Mouse (Mus musculus) liver, embryonic 13.5 days (tissue): ENCODE measurements around the gene Tcta. TPM values are rescaled to one million over a fixed set of nuclear protein-coding genes. Genes with fewer than 3 reads are reported as not detected.
A peak's percentile ranks its signal among the peaks of the same experiment; 100 is the strongest.
"Not testable (repeated sequence)": the region's sequence is repeated elsewhere in the genome, so short reads cannot be mapped to it uniquely, and the experiment has no call there.

Source experiments
- ATAC-seq: fragments of 200-750 bp; cut with Nextera tagmentation; 2 replicates; pipeline ENCODE4 v1.8.0; 2017; ENCODE audit warnings: low read depth, mild to moderate bottlenecking, moderate number of reproducible peaks, moderate library complexity
- DNase-seq: peaks from one replicate; pipeline ENCODE4 v3.0.0; 2022
- H3K27ac ChIP-seq: fragments of 300-500 bp; sonication (generic); 2 replicates; pipeline ENCODE4 v1.5.1; 2015; ENCODE audit warnings: moderate library complexity, mild to moderate bottlenecking, inconsistent platforms
- H3K27me3 ChIP-seq: fragments of 300-500 bp; sonication (generic); 2 replicates; pipeline ENCODE4 v1.6.1; 2015; ENCODE audit warnings: mild to moderate bottlenecking, inconsistent platforms
- H3K36me3 ChIP-seq: fragments of 300-500 bp; sonication (generic); 2 replicates; pipeline ENCODE4 v1.6.1; 2015; ENCODE audit warnings: mild to moderate bottlenecking, inconsistent platforms
- H3K4me1 ChIP-seq: fragments of 300-500 bp; sonication (generic); replicated peaks from 2 replicates; pipeline ENCODE4 v1.6.1; 2015; ENCODE audit warnings: inconsistent platforms
- H3K4me2 ChIP-seq: fragments of 300-500 bp; sonication (generic); 2 replicates; pipeline ENCODE4 v1.6.1; 2015; ENCODE audit warnings: inconsistent platforms, mild to moderate bottlenecking, moderate library complexity
- H3K4me3 ChIP-seq: fragments of 300-500 bp; sonication (generic); replicated peaks from 2 replicates; pipeline ENCODE4 v1.5.1; 2015; ENCODE audit warnings: mild to moderate bottlenecking, inconsistent platforms
- H3K9ac ChIP-seq: fragments of 300-500 bp; sonication (generic); 2 replicates; pipeline ENCODE4 v1.6.1; 2015; ENCODE audit warnings: mild to moderate bottlenecking, inconsistent platforms
- H3K9me3 ChIP-seq: fragments of 300-500 bp; sonication (generic); replicated peaks from 2 replicates; pipeline ENCODE4 v1.6.1; 2016; ENCODE audit warnings: inconsistent platforms
- WGBS: fragments of 180-500 bp; shearing (Covaris S2); methylation state at CpG from one replicate; pipeline ENCODE4 v1.1.7; 2015; ENCODE audit not compliant: insufficient replicate concordance; 5-methylcytosine and 5-hydroxymethylcytosine counted together
- polyA plus RNA-seq: library from polyadenylated mRNA; unstranded; fragments of >200 nt; fragmentation: Nextera tagmentation; extraction: Ambion mirVana; gene quantifications from 2 replicates; pipeline ENCODE4 v1.2.1, GENCODE M21; 2015

Gene Tcta
- polyA plus RNA-seq, 1 experiment from 2014 or later = 12.7 TPM

DNA sequence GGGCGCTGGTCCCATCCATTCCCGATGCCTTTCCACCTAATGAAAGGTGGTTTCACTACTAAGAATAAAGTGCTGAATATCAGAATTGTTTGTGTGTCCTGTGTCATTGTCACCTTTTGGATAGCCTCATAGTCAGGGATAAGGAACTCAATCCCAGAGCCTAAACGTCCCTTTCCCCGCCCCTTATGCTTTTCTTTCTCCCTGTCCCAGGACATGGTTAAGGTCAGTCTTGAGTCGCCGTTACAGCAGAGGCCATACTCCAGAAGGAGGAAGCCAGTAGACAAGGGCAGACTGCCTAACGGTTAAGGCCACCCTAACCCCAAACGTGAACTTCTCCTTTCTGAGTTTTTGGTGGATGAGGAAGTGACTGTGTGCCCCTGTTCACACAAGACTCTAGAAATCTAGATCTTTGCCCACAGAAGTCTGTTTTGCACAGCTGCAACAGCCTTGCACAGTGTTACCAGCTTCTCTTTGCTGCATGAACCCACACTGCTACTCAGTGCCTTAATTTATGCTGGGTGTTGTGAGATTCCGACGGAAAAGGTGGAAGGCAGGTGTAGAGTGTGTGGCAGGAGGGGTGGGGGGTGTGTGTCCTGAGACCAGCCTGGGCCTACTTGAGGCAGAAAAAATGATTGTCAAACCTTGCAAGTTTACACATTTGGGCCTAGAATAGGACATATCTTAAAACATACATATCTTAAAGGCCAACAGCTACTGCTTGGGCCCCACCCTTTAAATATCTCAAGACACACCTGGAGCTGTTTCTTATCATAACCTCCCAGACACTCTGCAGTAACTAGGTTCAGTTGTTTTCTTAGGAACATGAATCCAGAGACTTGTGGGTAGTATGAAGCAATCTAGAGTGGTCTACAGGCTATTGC is 34.5 kb upstream of the Tcta start:
- Histone ChIP-seq H3K4me2 (peak overlapping the region; percentile 76), H3K27ac (peak overlapping the region; percentile 100), H3K4me3 (peak overlapping the region; percentile 92), H3K4me1 (peaks cover 69% of the 10 kb centered on the region), H3K36me3 (peaks cover 43% of the 10 kb centered on the region), H3K9ac (peak overlapping the region; percentile 99), H3K27me3 (no peaks in the 10 kb centered on the region), H3K9me3 (no peaks in the 10 kb centered on the region)
- DNase-seq (peak; percentile 81), ATAC-seq (peak; percentile 66)
- 7% methylated on average over 10 of the region's 10 CpGs for WGBS

DNA sequence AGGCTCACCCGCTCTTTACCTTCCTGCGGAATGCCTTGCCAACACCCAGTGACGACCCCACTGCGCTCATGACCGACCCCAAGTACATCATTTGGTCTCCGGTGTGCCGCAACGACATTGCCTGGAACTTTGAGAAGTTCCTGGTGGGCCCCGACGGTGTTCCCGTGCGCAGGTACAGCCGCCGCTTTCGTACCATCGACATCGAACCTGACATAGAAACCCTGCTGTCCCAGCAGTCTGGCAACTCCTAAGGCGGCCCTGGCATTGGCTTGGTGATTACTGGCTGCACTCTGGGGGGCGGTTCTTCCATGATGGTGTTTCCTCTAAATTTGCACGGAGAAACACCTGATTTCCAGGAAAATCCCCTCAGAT is 33.9 kb upstream of the Tcta start:
- no peaks in the 10 kb centered on the region for H3K9me3 ChIP-seq
- peak overlapping the region; percentile 99 for H3K9ac ChIP-seq
- no peak for ATAC-seq
- 1% methylated on average over 20 of the region's 20 CpGs for whole genome bisulfite sequencing
- peak overlapping the region; percentile 76 for H3K4me2 ChIP-seq
- DNase-seq = peak; percentile 44
- no peaks in the 10 kb centered on the region for H3K27me3 ChIP-seq
- H3K4me3 ChIP-seq = peak overlapping the region; percentile 92
- peaks cover 63% of the 10 kb centered on the region for H3K4me1 ChIP-seq
- H3K36me3 ChIP-seq = peaks cover 49% of the 10 kb centered on the region
- peak overlapping the region; percentile 100 for H3K27ac ChIP-seq

DNA sequence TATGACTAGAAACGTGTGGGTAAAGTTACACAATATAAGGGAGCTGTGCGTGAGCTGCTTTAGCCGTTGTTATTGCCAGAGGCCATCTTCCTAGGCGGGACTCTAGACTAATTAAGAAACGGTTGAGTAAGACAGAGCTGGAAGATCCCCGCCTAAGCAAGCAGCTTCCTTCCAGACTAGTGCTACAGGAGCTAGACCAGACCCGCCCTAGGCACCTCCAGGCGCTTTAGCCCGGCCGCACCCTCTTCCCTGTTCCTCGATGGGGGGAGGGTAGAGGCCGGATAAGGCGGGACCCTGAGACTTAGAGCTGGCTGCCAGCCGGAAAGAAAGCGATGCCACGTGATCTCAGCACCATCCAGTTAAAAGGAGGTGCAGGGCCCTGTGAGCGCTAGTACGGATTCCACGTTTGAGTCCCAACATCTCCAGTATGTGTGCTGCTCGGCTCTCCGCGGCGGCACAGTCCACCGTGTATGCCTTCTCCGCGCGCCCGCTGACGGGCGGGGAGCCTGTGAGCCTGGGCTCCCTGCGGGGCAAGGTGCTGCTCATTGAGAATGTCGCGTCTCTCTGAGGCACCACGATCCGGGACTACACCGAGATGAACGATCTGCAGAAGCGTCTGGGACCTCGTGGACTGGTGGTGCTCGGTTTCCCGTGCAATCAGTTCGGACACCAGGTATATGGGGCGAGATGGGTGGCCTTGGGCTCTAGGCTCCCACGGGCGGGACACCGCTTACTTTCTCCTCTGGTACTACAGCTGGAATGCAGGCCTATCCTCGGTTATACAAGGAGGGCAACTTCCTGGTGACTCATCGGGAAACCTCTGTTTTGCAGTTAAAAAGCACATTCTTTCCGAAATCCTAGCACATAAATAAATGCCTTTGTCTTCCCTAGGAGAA is 33.2 kb upstream of the Tcta start, which contains the start of gene Gpx1:
Gene Gpx1, plus strand, starts transcription at position 18 of the 896 bp plus-strand sequence.
- Histone ChIP-seq H3K36me3 (peaks cover 56% of the 10 kb centered on the region), H3K27ac (peak within 1 kb of the TSS; percentile 100), H3K4me2 (peak within 1 kb of the TSS; percentile 76), H3K9me3 (no peaks in the 10 kb centered on the region), H3K4me1 (peaks cover 56% of the 10 kb centered on the region), H3K9ac (peak within 1 kb of the TSS; percentile 99), H3K4me3 (peak within 1 kb of the TSS; percentile 92), H3K27me3 (no peaks in the 10 kb centered on the region)
- ATAC-seq (peak; percentile 92), DNase-seq (peak; percentile 97)
- under 1% methylated on average over 49 of the region's 49 CpGs for WGBS

DNA sequence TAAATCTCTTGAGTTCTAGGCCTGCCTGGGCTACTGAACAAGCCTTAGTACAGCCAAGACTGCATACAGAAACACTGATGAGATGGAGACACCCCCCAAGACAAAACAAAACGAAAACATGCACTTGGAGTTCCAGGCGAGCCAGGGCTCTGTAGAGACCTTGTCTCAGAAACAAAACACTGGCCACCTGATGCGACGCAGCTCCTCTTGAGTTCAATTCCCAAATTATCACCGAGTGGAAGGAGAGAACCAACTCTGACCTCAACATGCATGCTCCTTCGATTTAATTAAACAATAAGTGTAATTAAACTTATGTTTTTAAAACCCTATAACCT is 32.6 kb upstream of the Tcta start:
- Histone ChIP-seq H3K4me1 (peaks cover 50% of the 10 kb centered on the region), H3K36me3 (peaks cover 63% of the 10 kb centered on the region)

DNA sequence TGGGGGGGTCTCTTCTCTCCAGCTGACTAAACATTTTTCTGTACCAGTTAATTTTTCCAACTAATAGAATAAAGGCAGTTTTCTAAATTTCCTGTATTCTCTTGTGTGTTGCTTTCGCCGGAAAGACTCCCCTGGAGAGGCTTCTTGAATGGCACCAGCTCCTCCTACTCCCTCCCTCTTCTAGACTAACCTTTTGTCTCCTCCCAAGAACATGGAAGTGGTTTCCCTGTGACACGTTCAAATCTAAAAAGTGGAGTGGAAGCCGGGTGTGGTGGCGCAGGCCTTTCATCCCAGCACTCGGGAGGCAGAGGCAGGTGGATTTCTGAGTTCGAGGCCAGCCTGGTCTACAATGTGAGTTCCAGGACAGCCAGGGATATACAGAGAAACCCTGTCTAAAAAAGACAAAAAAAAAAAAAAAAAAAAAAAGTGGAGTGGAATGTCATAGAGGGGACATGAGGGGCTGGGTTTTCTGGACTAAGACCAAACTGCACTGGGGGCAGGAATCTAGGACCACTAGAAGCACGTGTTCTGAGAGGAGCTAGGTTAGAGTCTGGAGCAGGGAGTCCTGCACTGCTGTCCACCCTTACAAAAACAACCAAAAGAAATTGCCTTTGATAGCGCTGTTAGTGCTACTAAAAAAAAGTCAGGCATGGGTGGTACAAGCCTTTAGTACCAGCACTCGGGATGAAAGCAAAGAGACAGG is 32.0 kb upstream of the Tcta start:
- H3K36me3 ChIP-seq = peaks cover 68% of the 10 kb centered on the region
- H3K4me3 ChIP-seq = peak overlapping the region; percentile 92
- peaks cover 44% of the 10 kb centered on the region for H3K4me1 ChIP-seq
- peak overlapping the region; percentile 76 for H3K4me2 ChIP-seq
- H3K9me3 ChIP-seq = no peaks in the 10 kb centered on the region
- no peaks in the 10 kb centered on the region for H3K27me3 ChIP-seq
- no peak for DNase-seq
- peak overlapping the region; percentile 100 for H3K27ac ChIP-seq
- H3K9ac ChIP-seq = peak overlapping the region; percentile 80
- WGBS = 46% methylated on average over 10 of the region's 10 CpGs
- no peak for ATAC-seq

More for the DNA sequence above, 32.6 kb upstream of the Tcta start:
- H3K9ac ChIP-seq = peak overlapping the region; percentile 80
- peak overlapping the region; percentile 76 for H3K4me2 ChIP-seq
- no peaks in the 10 kb centered on the region for H3K9me3 ChIP-seq
- H3K4me3 ChIP-seq = peak overlapping the region; percentile 92
- ATAC-seq = no peak
- H3K27ac ChIP-seq = peak overlapping the region; percentile 100
- DNase-seq = no peak
- no peaks in the 10 kb centered on the region for H3K27me3 ChIP-seq
- 19% methylated on average over 6 of the region's 6 CpGs for whole genome bisulfite sequencing

DNA sequence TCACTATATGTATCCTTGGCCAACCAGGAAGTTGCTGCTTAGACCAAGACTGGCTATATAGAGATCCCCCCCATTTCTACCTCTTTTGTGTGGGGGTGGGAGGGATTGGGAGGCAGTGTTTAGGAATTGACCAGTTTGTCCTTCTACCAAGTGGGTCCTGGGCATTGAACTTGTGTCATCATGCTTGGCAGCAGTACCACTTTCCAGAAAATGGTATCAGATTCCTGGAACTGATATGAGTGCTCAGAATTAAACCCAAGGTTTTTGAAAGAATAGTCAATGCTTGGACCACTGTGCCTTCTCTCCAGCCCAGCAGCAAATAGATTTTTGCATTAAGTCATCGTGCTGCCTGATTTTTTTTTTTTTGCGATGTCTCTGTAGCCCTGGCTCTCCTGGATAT is 19.9 kb upstream of the Tcta start:
- no peak overlapping the region for H3K4me3 ChIP-seq
- H3K36me3 ChIP-seq = peaks cover 79% of the 10 kb centered on the region
- H3K27me3 ChIP-seq = no peaks in the 10 kb centered on the region
- no peak for ATAC-seq
- peaks cover 34% of the 10 kb centered on the region for H3K4me1 ChIP-seq
- H3K4me2 ChIP-seq = no peak overlapping the region
- no peak for DNase-seq
- H3K9me3 ChIP-seq = no peaks in the 10 kb centered on the region
- H3K9ac ChIP-seq = no peak overlapping the region
- H3K27ac ChIP-seq = no peak overlapping the region
- 91% methylated on average over 2 of the region's 2 CpGs for WGBS

DNA sequence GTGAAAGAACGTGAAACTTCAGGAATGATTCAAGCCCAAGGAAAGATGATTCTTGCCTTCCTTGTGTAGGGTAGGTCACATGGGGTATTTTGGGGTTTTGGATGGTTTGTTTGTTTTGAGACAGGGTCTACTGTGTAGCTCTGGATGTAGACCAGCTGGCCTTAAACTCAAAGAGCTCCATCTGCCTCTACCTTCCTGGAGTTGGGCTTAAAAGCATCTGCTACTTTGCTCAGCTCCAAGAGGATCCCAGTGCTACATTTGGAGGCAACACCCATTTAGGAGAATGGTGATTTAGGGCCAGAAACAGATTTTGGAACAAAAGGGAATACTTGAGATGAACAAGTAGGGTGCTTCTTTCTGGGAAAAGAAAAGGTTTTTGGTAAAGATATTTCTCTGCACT is 18.8 kb upstream of the Tcta start:
- Histone ChIP-seq H3K36me3 (peaks cover 79% of the 10 kb centered on the region), H3K4me3 (no peak overlapping the region), H3K4me2 (no peak overlapping the region), H3K27ac (peak overlapping the region; percentile 25; the same call in 1 of the 2 replicates), H3K9ac (peak overlapping the region; percentile 3; the same call in 1 of the 2 replicates), H3K4me1 (peaks cover 34% of the 10 kb centered on the region), H3K27me3 (no peaks in the 10 kb centered on the region), H3K9me3 (no peaks in the 10 kb centered on the region)
- no peak for DNase-seq
- ATAC-seq = no peak
- WGBS = 86% methylated on average over 1 of the region's 1 CpGs

DNA sequence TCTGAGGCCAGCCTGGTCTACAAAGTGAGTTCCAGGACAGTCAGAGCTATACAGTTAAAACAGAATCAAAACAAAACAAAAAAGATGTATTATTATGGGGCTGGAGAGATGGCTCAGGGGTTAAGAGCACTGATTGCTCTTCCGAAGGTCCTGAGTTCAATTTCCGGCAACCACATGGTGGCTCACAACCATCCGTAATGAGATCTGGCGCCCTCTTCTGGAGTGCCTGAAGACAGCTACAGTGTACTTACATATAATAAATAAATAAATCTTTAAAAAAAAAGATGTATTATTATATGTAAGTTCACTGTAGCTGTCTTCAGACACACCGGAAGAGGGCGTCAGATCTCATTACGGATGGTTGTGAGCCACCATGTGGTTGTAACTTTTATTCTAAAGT is 16.1 kb upstream of the Tcta start:
- not testable (repeated sequence) for H3K9me3 ChIP-seq, H3K9ac ChIP-seq, DNase-seq, ATAC-seq, H3K27ac ChIP-seq, H3K4me3 ChIP-seq, H3K4me2 ChIP-seq, H3K27me3 ChIP-seq
- peaks cover 42% of the 10 kb centered on the region for H3K4me1 ChIP-seq
- H3K36me3 ChIP-seq = peaks cover 70% of the 10 kb centered on the region
- 91% methylated on average over 7 of the region's 7 CpGs for WGBS

DNA sequence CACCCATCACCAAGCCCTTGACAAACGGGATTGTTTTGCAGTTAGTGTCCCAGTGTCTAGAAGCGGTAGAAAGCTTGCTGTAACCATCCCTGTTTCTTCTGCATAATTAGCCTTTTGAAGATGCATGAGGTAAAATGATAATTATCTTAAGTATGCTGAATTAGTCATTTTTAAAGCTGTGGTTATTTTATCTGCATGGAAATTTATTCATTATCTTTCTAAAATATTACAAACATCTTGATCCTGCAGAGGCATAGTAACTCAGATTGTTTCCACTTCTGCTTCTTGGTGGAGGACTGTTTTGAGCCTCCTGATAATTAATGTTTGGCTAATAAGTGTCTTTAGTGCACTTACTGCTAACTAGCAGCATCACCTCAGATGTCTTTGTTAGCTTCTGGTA is 12.5 kb upstream of the Tcta start:
- 80% methylated on average over 2 of the region's 2 CpGs for WGBS
- H3K9me3 ChIP-seq = no peaks in the 10 kb centered on the region
- H3K4me2 ChIP-seq = no peak overlapping the region
- peaks cover 68% of the 10 kb centered on the region for H3K36me3 ChIP-seq
- H3K9ac ChIP-seq = no peak overlapping the region
- H3K27ac ChIP-seq = no peak overlapping the region
- DNase-seq = no peak
- no peak for ATAC-seq
- H3K4me1 ChIP-seq = peaks cover 29% of the 10 kb centered on the region; the same call in 1 of the 2 replicates
- no peaks in the 10 kb centered on the region for H3K27me3 ChIP-seq
- H3K4me3 ChIP-seq = no peak overlapping the region

DNA sequence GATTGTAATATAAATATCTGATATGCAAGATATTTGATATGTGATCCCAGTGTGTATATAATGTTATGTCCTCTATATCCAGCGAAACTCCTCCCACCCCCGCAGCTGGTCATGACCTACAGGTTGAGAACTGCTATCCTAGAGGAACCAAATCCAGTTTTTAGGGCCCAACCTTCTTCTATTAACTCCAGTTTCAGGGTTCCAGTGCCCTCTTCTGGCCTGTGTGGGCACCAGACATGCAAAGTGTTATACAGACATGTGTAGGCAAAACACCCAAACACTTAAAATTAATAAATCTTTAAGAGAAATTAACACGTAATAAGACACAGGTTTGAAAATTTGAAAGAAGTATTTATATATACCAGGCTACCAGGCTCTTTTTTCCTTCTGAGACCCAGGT is 11.6 kb upstream of the Tcta start:
- 89% methylated on average over 3 of the region's 3 CpGs for WGBS
- H3K27ac ChIP-seq = no peak overlapping the region
- ATAC-seq = no peak
- H3K9me3 ChIP-seq = no peaks in the 10 kb centered on the region
- no peaks in the 10 kb centered on the region for H3K27me3 ChIP-seq
- peaks cover 31% of the 10 kb centered on the region for H3K4me1 ChIP-seq
- DNase-seq = no peak
- H3K9ac ChIP-seq = no peak overlapping the region
- H3K4me2 ChIP-seq = no peak overlapping the region
- peaks cover 69% of the 10 kb centered on the region for H3K36me3 ChIP-seq
- H3K4me3 ChIP-seq = no peak overlapping the region

DNA sequence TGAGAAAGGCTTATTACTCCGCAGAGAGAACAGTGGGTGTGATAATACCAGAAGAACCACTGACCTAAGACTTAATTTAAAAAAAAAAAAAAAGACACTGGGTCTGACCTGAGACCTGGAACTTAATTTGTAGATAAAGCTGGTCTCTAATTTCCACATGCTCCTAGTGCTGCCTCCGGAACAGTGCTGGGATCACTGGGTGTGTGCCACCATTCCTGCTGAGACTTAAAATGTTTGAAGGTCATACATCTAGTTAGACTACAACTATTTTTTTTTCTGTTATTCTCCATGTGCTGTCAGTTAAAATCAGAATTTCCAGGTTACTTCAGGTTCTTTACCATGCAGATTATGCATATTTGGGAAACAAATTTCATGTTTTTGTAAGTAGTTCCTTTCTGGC is 2.2 kb upstream of the Tcta start:
- H3K4me1 ChIP-seq = peaks cover 77% of the 10 kb centered on the region

More for the DNA sequence above, 2.2 kb upstream of the Tcta start:
- Histone ChIP-seq H3K27ac (peak overlapping the region; percentile 82), H3K9me3 (no peaks in the 10 kb centered on the region), H3K4me2 (peak overlapping the region; percentile 92), H3K27me3 (no peaks in the 10 kb centered on the region), H3K4me3 (peak overlapping the region; percentile 96), H3K9ac (peak overlapping the region; percentile 99), H3K36me3 (peaks cover 22% of the 10 kb centered on the region)
- ATAC-seq (no peak), DNase-seq (no peak)
- WGBS = 36% methylated on average over 2 of the region's 2 CpGs
